Mouse (Mus musculus): Measurements from ENCODE around the gene Tgfbi. TPM values are rescaled to one million over a fixed set of nuclear protein-coding genes. Genes with fewer than 3 reads are reported as not detected.

Tgfbi gene
- total and polyA plus RNA-seq, 3 experiments = 0.02 TPM; not detected in 2

GRCm38 (mm10) chr13:56611741-56612140 is 2.4 kb downstream of the Tgfbi start:
- Histone ChIP-seq H3K27me3 (ENCODE audit: insufficient read depth, low read length) (no peaks in the 10 kb centered on the region), H3K36me3 (replicated peaks) (no peaks in the 10 kb centered on the region), H3K4me1 (ENCODE audit: insufficient read depth, low read depth, low read length) (no peaks in the 10 kb centered on the region), H3K9me3 (replicated peaks) (peaks cover 92% of the 10 kb centered on the region), H3K4me3 (ENCODE audit: low read depth, low read length) (no peak overlapping the region)
- TF ChIP-seq GATA2 (IDR thresholded peaks at IDR 0.05; ENCODE audit: borderline replicate concordance, low read depth, low read length) (no peak), GATA1 (IDR thresholded peaks at IDR 0.05; ENCODE audit: borderline replicate concordance, low read length) (no peak), TAL1 (conservative IDR thresholded peaks at IDR 0.05; ENCODE audit: low read depth, low read length) (no peak), CTCF (IDR thresholded peaks at IDR 0.05; ENCODE audit: low read depth, low read length) (no peak), POLR2AphosphoS5 (IDR thresholded peaks at IDR 0.05; ENCODE audit: insufficient replicate concordance, low read depth, low read length) (no peak)
- ATAC-seq (ENCODE audit: extremely low read depth, insufficient number of reproducible peaks, low FRiP score, poor library complexity, severe bottlenecking) = no peak
- no peak for DNase-seq (ENCODE audit: low spot score)

- no peak for TF ChIP-seq TAL1 (conservative IDR thresholded peaks at IDR 0.05; ENCODE audit: low read depth, low read length)
- no peak for TF ChIP-seq GATA1 (IDR thresholded peaks at IDR 0.05; ENCODE audit: borderline replicate concordance, low read length)
- TF ChIP-seq POLR2AphosphoS5 (IDR thresholded peaks at IDR 0.05; ENCODE audit: insufficient replicate concordance, low read depth, low read length) = no peak
- ATAC-seq (ENCODE audit: extremely low read depth, insufficient number of reproducible peaks, low FRiP score, poor library complexity, severe bottlenecking) (no peak), DNase-seq (ENCODE audit: low spot score) (no peak)
- Histone ChIP-seq H3K4me3 (ENCODE audit: low read depth, low read length) (no peak overlapping the region), H3K4me1 (ENCODE audit: insufficient read depth, low read depth, low read length) (no peaks in the 10 kb centered on the region), H3K36me3 (replicated peaks) (no peaks in the 10 kb centered on the region), H3K27me3 (ENCODE audit: insufficient read depth, low read length) (no peaks in the 10 kb centered on the region), H3K9me3 (replicated peaks) (peaks cover 93% of the 10 kb centered on the region)
Measured at GRCm38 (mm10) chr13:56612331-56612730, 3.0 kb downstream of the Tgfbi start.

- no peak overlapping the region for H3K4me3 ChIP-seq (ENCODE audit: low read depth, low read length)
- no peaks in the 10 kb centered on the region for H3K36me3 ChIP-seq (replicated peaks)
- TF ChIP-seq POLR2AphosphoS5 (IDR thresholded peaks at IDR 0.05; ENCODE audit: insufficient replicate concordance, low read depth, low read length) = no peak
- no peak for TF ChIP-seq TAL1 (conservative IDR thresholded peaks at IDR 0.05; ENCODE audit: low read depth, low read length)
- TF ChIP-seq CTCF (IDR thresholded peaks at IDR 0.05; ENCODE audit: low read depth, low read length) = no peak
- no peak for TF ChIP-seq GATA1 (IDR thresholded peaks at IDR 0.05; ENCODE audit: borderline replicate concordance, low read length)
- no peak for TF ChIP-seq GATA2 (IDR thresholded peaks at IDR 0.05; ENCODE audit: borderline replicate concordance, low read depth, low read length)
- peaks cover 91% of the 10 kb centered on the region for H3K9me3 ChIP-seq (replicated peaks)
- DNase-seq (ENCODE audit: low spot score) (no peak), ATAC-seq (ENCODE audit: extremely low read depth, insufficient number of reproducible peaks, low FRiP score, poor library complexity, severe bottlenecking) (no peak)
- H3K4me1 ChIP-seq (ENCODE audit: insufficient read depth, low read depth, low read length) = no peaks in the 10 kb centered on the region
- H3K27me3 ChIP-seq (ENCODE audit: insufficient read depth, low read length) = no peaks in the 10 kb centered on the region
Measured at GRCm38 (mm10) chr13:56613366-56613998, 4.2 kb downstream of the Tgfbi start.

- Histone ChIP-seq H3K36me3 (replicated peaks) (no peaks in the 10 kb centered on the region), H3K4me3 (ENCODE audit: low read depth, low read length) (no peak overlapping the region), H3K9me3 (replicated peaks) (peaks cover 89% of the 10 kb centered on the region), H3K27me3 (ENCODE audit: insufficient read depth, low read length) (no peaks in the 10 kb centered on the region), H3K4me1 (ENCODE audit: insufficient read depth, low read depth, low read length) (no peaks in the 10 kb centered on the region)
- ATAC-seq (ENCODE audit: extremely low read depth, insufficient number of reproducible peaks, low FRiP score, poor library complexity, severe bottlenecking) (no peak), DNase-seq (ENCODE audit: low spot score) (no peak)
- no peak for TF ChIP-seq GATA1 (IDR thresholded peaks at IDR 0.05; ENCODE audit: borderline replicate concordance, low read length)
- TF ChIP-seq TAL1 (conservative IDR thresholded peaks at IDR 0.05; ENCODE audit: low read depth, low read length) = no peak
- no peak for TF ChIP-seq POLR2AphosphoS5 (IDR thresholded peaks at IDR 0.05; ENCODE audit: insufficient replicate concordance, low read depth, low read length)
- TF ChIP-seq GATA2 (IDR thresholded peaks at IDR 0.05; ENCODE audit: borderline replicate concordance, low read depth, low read length) = no peak
- TF ChIP-seq CTCF (IDR thresholded peaks at IDR 0.05; ENCODE audit: low read depth, low read length) = no peak
Measured at GRCm38 (mm10) chr13:56614768-56615167, 5.4 kb downstream of the Tgfbi start.

- Histone ChIP-seq H3K27me3 (ENCODE audit: insufficient read depth, low read length) (no peaks in the 10 kb centered on the region), H3K4me3 (ENCODE audit: low read depth, low read length) (no peak overlapping the region), H3K4me1 (ENCODE audit: insufficient read depth, low read depth, low read length) (no peaks in the 10 kb centered on the region), H3K36me3 (replicated peaks) (no peaks in the 10 kb centered on the region), H3K9me3 (replicated peaks) (peaks cover 86% of the 10 kb centered on the region)
- DNase-seq (ENCODE audit: low spot score) (no peak), ATAC-seq (ENCODE audit: extremely low read depth, insufficient number of reproducible peaks, low FRiP score, poor library complexity, severe bottlenecking) (no peak)
- TF ChIP-seq GATA2 (IDR thresholded peaks at IDR 0.05; ENCODE audit: borderline replicate concordance, low read depth, low read length) (no peak), POLR2AphosphoS5 (IDR thresholded peaks at IDR 0.05; ENCODE audit: insufficient replicate concordance, low read depth, low read length) (no peak), CTCF (IDR thresholded peaks at IDR 0.05; ENCODE audit: low read depth, low read length) (no peak), GATA1 (IDR thresholded peaks at IDR 0.05; ENCODE audit: borderline replicate concordance, low read length) (no peak), TAL1 (conservative IDR thresholded peaks at IDR 0.05; ENCODE audit: low read depth, low read length) (no peak)
Measured at GRCm38 (mm10) chr13:56615223-56615622, 5.9 kb downstream of the Tgfbi start.

GRCm38 (mm10) chr13:56615864-56616263 is 6.5 kb downstream of the Tgfbi start:
- Histone ChIP-seq H3K4me1 (ENCODE audit: insufficient read depth, low read depth, low read length) (no peaks in the 10 kb centered on the region), H3K36me3 (replicated peaks) (no peaks in the 10 kb centered on the region), H3K4me3 (ENCODE audit: low read depth, low read length) (no peak overlapping the region), H3K27me3 (ENCODE audit: insufficient read depth, low read length) (no peaks in the 10 kb centered on the region), H3K9me3 (replicated peaks) (peaks cover 86% of the 10 kb centered on the region)
- no peak for ATAC-seq (ENCODE audit: extremely low read depth, insufficient number of reproducible peaks, low FRiP score, poor library complexity, severe bottlenecking)
- no peak for DNase-seq (ENCODE audit: low spot score)
- no peak for TF ChIP-seq POLR2AphosphoS5 (IDR thresholded peaks at IDR 0.05; ENCODE audit: insufficient replicate concordance, low read depth, low read length)
